Mouse (Mus musculus): ENCODE results near the gene Gm20834. TPM values are rescaled to one million over a fixed set of nuclear protein-coding genes. Genes with fewer than 3 reads are reported as not detected.

Gene Gm20834
- not detected in 2 replicates for polyA plus RNA-seq (2012; rRNA removed)

GRCm38 (mm10) chrY:10324489-10324888, at the start of gene Gm20834:
TSS of gene Gm20834 (minus strand) at chrY:10324589.

Other genes starting within 250 kb of the Gm20834 start
- not detected in 2 replicates for gene Gm21310, start 177.4 kb downstream of the Gm20834 start, polyA plus RNA-seq (2012; rRNA removed)
- gene Gm28510, start 88.1 kb upstream of the Gm20834 start, polyA plus RNA-seq (2012; rRNA removed): not detected in 2 replicates
- gene Gm20737, start 211.5 kb upstream of the Gm20834 start, polyA plus RNA-seq (2012; rRNA removed): not detected in 2 replicates
- not detected in 2 replicates for gene Gm21775, start 228.9 kb upstream of the Gm20834 start, polyA plus RNA-seq (2012; rRNA removed)

Measured in stomach, adult 2 months (tissue).